Mouse (Mus musculus): Measurements from ENCODE around the gene Spata45. TPM values are rescaled to one million over a fixed set of nuclear protein-coding genes. Genes with fewer than 3 reads are reported as not detected.
"Not testable (repeated sequence)": the region's sequence is repeated elsewhere in the genome, so short reads cannot be mapped to it uniquely, and the experiment has no call there.

Spata45 gene
- total RNA-seq (2021) = not detected
- long read RNA-seq, experiment 1 = 0 reads
- long read RNA-seq, experiment 2 = 0 reads

DNA sequence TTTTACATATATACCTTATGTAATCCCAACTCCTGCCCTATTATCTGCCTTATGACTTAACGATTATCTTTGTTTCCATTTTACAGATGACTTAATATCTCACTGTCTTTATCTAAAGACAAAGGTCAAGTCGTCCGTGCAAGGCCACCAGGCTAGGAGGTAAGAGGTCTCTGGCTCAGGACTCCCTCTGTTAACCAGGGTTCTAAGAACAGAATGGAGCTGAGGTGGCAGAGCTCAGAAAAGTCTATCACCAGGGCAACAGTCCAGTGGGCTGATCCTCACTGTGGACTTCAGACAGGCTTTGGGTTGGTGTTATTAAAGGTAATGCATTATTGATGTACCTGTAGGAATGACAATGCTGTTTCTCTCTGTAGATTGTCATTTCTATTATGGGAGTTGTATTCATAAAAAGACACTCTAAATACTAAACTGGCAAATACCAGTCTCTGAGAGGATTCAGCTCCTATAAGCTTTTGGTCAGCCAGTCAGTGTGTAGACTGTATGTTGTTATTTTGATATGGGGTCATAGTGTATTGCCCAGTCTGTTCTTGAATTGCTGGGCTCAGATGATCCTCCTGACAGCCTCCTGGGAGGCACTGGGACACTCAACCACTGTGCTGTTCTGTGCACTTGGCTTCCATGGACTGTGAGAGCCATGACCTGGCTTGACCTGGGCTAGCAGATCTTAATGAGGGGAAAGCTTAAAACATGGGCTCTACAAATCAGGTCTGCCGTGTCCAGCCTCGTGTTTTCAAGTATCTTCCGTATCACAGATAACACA, at the start of gene Spata45:
TSS of gene Spata45 (plus strand) at position 86 of the 781 bp plus-strand sequence.
- no peak for DNase-seq

DNA sequence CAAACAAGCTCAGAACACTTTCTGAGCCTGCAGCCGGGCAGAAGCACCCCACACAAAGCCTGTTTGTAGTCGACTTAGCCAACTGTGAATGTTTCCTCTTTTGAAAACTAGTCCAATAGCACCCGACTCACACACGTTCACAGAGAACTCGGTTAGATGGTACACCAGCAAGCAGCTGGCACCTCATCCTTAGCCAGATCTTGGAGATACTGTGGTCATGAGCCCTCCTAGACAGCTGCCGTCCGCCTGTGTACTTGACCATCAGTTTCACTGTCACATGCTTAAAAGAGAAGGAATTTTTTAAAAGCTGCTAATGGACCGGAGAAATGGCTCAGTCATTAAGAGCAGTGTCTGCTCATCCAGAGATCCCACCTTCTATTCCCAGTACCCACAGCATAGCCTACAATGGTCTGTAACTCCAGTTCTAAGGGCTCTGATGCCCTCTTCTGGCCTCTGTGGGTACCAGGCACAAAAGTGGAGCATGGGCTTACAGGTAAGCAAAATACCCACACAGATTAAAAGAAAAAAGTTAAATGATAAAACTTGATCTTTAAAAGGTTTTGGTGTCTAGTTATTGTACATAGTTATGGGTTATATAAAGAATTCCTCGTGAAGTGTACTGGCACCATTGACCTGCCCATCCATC, 46.9 kb upstream of the Spata45 start:
- intact Hi-C loops (cut with DNase I) = loop anchor here (5.0 kb wide), 1 partner anchor 42 kb away; no protein-coding TSS in a partner anchor
- DNase-seq = no peak

More for the DNA sequence above, at the start of gene Spata45:
- intact Hi-C loops (cut with DNase I) = no loop called here

DNA sequence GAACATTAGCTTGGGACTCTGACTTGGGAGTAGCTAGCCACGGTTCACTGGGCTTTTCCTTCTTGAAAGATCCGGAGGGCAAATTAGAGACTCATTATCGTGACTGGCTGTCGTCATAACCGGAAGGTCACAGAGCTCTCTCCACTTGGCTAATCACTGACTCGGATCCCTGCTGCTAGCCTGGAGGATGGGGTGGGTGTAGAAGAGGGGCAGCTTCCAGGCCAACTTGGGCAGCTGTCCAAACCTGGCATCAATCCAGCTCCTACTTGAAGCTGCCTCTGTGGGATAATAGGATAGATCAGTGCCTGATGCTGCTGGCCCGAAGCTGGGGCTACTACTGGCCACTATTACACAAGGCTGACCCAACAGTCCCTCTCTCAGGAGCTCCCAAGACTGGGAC, 40.9 kb upstream of the Spata45 start:
- intact Hi-C loops (cut with DNase I) = no loop called here
- peak; percentile 51 to 61 for DNase-seq

DNA sequence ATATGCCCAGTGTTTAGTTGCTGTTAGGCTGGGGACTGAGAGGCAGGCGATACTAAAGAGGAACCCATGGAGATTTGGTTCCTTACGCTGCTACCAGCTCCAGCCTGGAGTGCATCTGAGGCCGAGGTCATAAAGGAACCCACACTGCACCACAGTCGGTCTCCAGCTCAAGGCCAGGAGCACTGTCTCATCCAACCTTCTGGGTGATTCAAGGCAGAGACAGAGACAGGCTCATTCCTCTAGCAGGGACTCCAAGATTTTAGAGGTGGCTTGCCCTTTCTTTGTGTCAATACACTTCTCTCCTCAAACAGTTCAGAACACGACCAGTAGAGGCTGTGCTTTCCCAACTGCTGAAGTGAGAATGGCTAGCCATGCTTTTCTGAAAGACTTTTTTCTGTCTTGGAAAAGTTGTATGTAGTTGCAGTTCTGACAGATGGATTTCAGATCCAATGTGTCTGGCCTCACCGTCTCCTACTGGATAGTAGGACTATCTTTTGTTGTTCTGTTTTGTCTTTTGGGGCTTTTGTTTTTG, 40.0 kb upstream of the Spata45 start:
- intact Hi-C loops (cut with DNase I) = no loop called here
- DNase-seq = no peak

DNA sequence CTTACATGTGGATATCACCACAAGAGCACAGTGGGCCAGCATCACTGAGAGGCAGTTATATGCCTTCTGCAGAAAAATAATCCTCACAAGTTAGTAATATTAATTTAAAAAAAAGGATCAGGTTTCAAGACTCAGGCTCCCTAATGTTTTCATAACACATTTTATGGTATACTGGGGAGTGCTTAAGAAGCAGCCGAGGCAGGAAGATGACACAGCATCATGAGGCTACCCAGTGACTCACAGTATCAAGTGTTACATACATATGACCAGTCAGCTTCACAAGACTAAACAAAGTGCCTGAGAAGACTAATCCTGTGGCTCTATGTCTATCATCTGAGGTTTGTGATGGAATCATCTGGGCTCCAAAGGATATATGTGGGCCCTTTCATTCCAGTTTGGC, 38.4 kb upstream of the Spata45 start:
- intact Hi-C loops (cut with DNase I) = no loop called here
- no peak for DNase-seq

DNA sequence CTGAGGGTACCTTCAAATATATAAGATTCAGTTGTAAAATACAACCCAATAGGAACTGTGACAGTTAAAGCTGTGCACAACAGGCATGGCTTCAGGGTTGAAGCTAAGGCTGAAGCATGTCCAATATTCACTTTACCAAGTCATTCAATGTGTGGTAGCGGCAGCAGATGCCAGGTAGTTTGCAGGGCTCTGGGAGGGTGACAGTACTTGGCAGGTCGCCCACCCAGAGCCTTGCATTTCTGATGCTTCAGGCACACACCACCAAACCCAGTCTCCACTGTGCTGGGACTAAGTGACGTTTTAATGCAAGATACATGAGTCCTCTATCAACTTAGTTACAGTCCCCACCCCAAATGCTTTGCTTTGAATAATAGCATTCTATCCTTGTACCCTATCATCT, 35.8 kb upstream of the Spata45 start:
- intact Hi-C loops (cut with DNase I) = loop anchor here (5.0 kb wide), 1 partner anchor 77 kb away; no protein-coding TSS in a partner anchor

DNA sequence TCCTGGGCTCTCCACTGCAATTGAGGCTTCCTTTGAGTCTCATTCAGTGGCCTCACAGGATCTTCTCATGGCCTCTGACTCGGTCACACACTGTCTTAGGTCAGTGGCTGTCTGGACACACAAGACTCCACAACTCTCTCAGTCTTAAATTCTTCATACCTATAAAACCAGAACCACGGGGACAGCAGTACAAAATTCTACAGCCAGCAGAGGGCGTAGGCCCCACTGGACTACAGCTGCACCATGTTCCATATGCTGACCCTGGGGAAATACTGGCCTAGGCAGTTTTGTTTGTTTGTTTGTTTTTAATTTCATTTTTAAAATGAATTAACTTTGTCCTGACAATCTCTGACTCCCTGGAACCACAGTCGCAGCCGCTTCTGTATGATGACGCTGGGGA, 34.2 kb upstream of the Spata45 start:
- intact Hi-C loops (cut with DNase I) = loop anchor here (5.0 kb wide), 1 partner anchor 75 kb away; no protein-coding TSS in a partner anchor
- no peak for DNase-seq

More for the DNA sequence above, 35.8 kb upstream of the Spata45 start:
- DNase-seq = no peak

DNA sequence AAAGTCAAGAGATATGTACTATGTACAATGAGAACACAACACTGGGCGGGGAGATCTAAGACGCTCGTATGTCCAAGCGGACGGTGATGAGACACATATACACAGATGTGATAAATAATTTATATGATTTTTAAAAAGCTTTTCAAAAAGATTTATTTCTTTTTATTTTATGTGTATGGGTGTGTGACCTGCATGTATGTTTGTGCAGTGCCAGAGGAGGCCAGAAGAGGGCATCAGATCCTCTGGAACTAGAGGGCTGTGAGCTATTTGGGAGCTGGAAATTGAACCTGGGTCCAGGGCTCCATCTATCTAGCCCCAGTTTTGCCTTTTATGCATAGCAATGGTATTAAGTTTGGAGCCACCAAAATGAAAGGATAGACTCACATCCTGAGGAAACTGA, 27.7 kb upstream of the Spata45 start:
- intact Hi-C loops (cut with DNase I) = no loop called here
- no peak for DNase-seq

DNA sequence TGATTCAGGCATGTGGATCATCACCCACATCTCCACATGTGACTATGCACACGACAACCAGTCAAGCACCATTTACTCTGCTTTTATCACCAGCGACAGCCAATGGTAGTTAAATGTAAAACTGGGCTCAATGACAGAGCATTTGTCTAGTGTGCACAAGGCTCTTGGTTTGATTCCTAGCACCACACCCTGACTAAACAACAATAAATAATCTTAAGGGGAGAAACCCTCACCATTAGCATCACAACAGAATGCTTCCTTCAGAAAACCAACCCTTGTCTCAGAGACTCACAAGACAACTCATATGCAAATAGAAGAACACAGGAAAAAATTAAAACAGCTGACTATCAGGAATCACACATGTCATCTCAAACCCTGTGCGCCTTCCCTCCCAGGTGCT, 22.2 kb upstream of the Spata45 start:
- intact Hi-C loops (cut with DNase I) = loop anchor here (5.0 kb wide), 1 partner anchor 43 kb away; no protein-coding TSS in a partner anchor
- DNase-seq = no peak

DNA sequence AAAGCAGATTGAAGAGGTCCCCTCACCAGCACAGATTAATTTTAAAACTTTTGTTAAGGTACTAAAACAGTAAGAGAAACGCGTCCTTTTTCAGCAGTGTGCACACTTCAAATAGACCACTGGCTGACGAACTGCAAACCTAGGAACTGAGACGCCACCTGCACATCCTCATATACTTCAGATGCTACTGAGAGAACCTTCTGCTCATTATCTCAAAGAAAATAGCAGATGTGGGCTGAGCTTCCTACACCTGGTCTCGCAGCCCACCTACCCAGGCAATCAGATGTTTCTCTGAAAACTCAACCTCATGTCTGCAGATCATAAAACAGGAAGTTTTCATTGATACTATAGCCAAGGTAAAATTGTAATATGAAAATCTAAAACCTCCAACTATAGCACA, 16.6 kb upstream of the Spata45 start:
- intact Hi-C loops (cut with DNase I) = no loop called here
- DNase-seq = no peak

DNA sequence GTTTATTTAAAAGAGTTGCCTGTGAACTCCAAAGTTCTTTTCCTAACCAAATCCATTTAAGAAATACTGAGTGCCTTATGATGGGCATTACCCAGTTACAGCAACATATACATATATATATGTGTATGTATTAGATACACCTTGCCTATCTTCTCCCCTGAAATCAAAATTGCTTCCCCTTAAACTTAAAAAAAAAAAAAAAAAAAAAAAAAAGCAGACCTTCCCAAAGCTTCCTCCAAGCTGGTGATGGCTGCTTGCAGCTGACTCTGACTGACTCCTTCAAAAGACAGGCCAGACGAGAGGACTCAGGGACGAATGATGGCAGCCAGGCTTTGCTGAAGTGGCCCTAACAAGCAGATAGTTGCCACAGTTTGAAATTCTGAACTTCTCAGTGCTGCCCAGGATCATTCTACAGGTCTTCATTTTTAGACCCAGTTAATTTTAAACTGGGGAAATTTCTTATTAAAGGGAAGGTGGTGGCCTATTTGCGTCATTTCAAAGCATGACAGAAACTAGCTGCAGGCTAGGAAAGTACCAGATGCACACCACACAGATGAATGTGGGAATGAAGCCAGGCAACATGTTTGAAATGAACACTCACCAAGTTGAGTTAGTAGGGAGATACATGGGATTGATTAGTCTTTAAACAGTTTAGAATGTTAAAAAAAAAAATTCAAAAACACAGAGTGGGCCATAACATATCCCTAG, 16.1 kb upstream of the Spata45 start:
- intact Hi-C loops (cut with DNase I) = no loop called here
- DNase-seq = no peak

DNA sequence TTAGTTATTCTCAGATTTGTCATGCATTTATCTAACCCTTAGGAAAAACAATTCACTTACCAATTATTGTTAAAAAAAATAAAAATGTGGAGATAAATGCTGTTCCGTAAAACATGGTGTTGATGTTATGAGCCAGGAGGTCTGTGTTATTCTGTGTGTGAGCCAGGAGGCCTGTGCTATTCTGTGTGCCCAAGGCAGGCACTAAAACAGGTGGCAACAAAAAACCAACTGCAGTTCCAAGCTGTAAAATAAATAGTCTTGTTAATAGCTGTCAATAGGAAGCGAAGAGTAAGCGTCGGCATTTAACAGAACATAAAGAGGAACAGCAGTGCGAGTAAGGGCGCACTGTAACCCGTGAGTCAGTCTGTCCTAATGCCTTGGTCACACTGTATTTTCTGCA, 15.4 kb upstream of the Spata45 start:
- intact Hi-C loops (cut with DNase I) = no loop called here
- DNase-seq = no peak

DNA sequence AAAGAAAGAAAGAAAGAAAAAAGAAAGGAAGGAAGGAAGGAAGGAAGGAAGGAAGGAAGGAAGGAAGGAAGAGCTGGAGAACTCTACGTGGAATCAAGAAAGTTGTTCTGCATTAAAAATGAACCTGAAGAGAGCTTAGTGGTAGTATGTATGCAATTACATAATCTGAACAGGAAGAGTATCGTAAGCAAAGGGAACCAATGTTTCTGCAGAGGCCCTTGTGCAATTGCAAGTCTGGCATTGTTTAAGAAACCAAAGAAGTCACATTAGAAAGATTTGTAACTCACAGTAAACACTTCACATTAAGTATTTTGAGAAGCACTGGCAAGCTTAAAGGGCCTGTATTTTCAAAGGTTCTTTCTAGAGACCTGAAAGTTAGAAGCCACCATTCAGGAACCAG, 13.3 kb upstream of the Spata45 start:
- intact Hi-C loops (cut with DNase I) = no loop called here
- no peak for DNase-seq

DNA sequence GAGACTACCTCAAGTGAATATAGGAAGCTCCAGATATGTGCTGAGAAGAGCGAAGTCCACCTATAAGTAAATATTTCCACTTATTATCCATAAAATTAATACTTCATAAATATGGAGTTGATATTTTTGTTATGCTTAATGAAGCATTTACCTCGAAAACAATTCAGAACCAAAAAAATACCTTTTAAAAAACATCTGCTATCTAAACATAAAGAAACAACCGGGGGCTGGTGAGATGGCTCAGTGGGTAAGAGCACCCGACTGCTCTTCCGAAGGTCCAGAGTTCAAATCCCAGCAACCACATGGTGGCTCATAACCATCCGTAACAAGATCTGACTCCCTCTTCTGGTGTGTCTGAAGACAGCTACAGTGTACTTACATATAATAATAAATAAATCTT, 12.6 kb upstream of the Spata45 start:
- DNase-seq; intact Hi-C loops (cut with DNase I): not testable (repeated sequence)

DNA sequence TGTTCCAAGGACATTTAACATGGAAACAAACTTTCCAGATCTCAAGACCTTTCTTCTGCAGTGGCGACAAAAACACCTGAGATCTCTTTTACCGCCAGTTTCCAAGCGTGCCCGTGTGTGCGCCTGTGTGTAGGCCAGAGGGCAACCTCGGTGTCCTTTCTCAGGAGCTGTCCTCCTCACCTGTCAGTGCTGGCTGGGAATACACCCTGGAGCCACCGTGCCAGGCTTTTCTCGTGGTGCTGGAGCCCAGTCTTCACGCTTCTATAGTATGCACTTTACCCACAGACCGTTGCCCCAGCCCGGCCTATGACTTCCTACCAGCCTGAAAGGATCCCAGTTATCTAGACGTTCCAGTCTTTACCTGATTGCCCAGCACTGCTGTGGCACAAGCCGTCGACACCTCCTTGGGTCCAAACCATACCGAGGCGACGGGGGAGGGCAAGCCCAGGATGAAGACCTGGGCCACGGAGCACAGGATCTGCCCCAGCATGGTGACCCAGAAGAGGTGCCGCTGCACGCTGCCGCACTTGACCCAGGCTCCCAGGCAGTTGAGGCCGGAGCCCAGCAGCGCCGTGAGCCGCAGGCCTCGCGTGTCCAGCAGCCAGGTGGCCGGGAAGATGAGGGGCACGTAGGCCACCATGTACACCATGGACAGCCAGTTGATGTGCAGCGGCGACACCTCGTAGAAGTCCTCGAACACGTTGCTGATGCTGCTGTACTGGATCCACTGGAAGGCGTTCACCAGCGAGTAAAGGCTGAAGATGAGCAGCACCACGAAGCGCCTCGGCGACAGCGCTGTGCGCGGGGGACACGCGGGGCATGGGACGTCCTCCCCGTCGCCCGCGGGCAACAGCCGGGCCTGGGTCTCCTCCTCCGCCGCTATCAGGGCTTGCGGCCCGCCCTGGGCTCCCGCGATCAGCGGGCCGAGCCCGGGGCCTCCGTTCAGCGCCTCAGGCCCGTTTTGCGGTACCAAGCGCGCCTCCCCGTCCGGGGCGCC, 11.1 kb upstream of the Spata45 start:
- intact Hi-C loops (cut with DNase I) = loop anchor here (5.0 kb wide), 1 partner anchor 37 kb away; the partner anchor contains the start of genes Nsl1 and Tatdn3
- peak in 1 of 2 experiments; percentile 13 for DNase-seq

DNA sequence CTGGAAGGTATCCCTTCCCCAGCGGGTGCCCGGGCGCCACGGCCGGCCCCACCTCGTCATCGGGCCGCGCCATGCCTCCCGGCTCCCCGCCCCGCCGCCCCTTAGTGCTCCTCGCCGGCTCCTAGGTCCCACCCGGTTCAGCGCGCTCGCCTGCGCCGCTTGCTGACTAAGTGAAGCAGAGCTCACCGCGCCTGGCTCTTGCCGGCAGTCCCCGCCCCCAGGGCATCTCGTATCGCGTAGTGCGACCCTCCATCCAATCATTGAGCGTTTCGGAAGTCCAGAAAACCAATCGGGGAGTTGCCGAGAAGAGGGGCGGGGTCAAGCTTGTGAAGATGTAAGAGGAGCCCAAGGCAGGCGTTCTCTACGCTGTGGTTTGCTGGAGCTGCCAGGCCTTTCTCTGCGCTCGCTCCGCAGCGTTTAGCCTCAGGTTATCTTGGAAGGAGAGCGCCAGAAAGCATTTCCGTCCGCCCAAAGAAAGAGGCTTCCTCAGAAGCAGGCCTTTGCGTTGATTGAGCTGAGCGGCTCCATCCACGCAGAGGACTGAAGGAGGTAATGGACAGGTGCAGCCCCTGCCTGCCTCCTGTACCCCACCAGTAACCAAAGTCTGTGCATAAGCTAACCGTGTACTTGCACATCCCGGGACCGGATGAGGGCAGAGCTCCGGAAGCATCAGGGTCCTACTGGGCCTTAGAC, 10.3 kb upstream of the Spata45 start, which contains the start of gene Flvcr1:
TSS of gene Flvcr1 (minus strand) at position 138 of the 693 bp plus-strand sequence.
- peak; percentile 93 to 98 for DNase-seq
- intact Hi-C loops (cut with DNase I) = loop anchor here (5.0 kb wide), 1 partner anchor 36 kb away; the partner anchor contains the start of genes Nsl1 and Tatdn3

DNA sequence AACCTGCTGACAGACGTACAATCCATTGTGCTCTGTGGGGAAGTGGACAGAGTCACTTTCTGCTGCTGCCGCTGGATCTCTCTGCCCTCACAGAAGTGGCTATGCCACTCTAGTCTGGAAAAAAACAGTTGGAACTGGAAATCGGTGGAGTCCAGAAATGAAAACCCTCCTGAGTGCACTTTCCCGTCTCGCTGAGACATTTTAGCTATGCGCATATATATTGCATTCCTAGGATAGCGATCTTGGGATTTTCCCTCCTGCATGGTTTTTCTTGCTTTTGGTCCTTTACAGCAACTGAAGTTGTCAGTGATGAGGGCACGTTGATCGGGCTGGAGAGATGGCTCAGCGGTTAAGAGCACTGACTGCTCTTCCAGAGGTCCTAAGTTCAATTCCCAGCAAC, 6.3 kb upstream of the Spata45 start:
- DNase-seq = no peak
- intact Hi-C loops (cut with DNase I) = no loop called here

DNA sequence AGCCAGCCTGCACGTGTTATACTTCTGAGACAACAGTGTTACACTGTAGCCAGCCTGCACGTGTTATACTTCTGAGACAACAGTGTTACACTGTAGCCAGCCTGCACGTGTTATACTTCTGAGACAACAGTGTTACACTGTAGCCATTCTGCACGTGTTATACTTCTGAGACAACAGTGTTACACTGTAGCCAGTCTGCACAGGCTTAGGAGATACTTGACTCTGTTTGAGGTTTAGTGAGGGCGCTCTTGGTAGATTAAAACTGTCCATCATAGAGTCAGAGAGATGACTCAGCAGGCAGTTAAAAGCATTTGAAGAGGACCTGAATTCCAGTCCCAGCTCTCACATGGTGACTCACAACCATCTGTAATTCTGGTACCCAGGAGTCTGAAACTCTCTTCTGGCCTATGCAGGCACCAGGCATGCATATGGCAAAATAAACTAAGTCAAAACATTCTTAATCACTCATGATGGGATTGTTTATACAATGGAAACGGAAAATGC, 5.5 kb upstream of the Spata45 start:
- DNase-seq; intact Hi-C loops (cut with DNase I): not testable (repeated sequence)

DNA sequence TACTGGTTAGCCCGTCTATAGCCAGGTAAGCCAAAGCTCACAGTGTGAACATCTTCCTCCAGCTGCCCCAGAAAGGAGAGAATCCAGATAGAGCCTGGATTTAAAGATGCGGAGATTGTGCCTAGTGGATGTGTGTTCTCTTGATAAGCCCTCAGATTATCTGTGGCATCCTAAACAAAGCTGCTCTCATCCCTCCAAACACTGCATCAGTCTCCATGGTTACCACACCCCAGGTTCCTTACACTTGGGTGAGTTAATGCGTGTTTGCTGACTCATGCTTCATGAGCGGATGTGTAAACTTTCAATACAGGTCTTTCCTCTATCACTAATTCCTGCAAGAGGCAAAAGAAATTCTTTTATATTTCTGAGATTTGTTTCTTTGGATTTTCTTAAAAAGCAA, 790 bp upstream of the Spata45 start:
- intact Hi-C loops (cut with DNase I) = no loop called here

More for the DNA sequence above, 790 bp upstream of the Spata45 start:
- no peak for DNase-seq

Data from gastrocnemius, postnatal 36 days (tissue).